Mouse (Mus musculus) frontal cortex, postnatal 14 days (tissue): ENCODE data around the gene Cyp2c68.
"Not testable (repeated sequence)": the region's sequence is repeated elsewhere in the genome, so short reads cannot be mapped to it uniquely, and the experiment has no call there.

Experiments used
- DNase-seq, 2 experiments: peaks; one replicate each; pipeline ENCODE4 v3.0.0; 2022; ENCODE audit warnings: low spot score in 2 of 2

Cyp2c68 gene

DNA sequence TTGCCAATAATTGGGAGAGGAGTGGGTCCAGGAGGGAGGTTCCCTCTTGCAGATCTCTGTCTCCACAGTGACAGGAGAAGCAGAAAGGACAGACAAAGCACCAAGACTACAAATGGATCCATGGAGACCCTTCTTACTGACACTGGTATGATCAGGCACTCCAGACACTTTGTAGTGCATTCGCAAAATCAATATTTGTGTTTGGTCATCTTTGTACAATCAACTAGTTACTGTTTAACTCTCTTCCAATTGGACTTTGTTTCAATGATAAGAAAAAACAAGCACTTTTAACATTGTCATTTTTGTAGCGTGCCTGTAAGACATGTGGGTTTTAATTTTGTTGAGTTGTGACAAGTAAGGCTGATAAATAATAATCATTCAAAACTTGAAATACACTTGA lies at the start of gene Cyp2c68:
Cyp2c68 (minus strand) TSS at position 135 of the 400 bp plus-strand sequence.
- DNase-seq: no peak

- DNase-seq: not testable (repeated sequence)
Measured at GRCm38 (mm10) chr19:39785458-39785857, 44.6 kb upstream of the Cyp2c68 start.

DNA sequence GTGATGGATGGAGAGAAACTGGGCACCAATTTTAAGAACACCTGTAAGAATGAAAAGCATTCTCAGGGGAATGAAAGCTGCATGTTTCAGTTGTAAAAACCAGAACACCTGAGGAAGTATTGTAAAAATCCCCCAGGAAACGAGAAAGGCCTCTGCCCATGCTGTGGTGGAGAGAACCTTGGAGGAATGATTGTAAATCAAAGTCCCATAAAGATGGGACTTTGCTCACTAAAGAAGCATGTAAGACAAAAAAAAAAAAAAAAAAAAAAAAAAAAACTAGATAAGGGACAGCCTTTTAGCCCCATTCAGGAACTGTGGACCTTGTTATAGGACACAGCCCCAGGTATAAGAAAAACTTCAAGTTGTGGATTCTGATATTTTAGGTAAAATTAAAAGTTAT lies 4.5 kb upstream of the Cyp2c68 start:
- no peak for DNase-seq

DNA sequence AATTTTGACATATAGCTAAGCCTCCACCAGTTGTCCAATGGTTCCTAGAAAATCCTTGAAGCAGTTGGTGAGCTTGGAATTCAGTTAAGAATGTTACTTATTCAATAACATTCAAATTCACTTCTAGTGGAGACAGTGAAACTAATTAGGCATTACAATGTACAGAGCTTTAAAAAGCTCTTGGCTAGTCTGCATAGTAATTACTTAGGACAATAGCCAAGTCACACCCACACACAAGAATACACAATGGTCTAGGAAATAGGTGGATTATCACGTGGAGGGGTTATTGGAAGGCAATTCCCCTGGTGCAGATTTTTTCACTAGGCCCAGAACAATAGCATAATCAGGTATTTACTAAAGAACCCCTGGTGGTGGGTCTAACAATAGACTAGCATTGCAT lies 3.5 kb upstream of the Cyp2c68 start:
- DNase-seq: not testable (repeated sequence)

GRCm38 (mm10) chr19:39711116-39711515 lies 29.7 kb downstream of the Cyp2c68 start:
- not testable (repeated sequence) for DNase-seq

DNA sequence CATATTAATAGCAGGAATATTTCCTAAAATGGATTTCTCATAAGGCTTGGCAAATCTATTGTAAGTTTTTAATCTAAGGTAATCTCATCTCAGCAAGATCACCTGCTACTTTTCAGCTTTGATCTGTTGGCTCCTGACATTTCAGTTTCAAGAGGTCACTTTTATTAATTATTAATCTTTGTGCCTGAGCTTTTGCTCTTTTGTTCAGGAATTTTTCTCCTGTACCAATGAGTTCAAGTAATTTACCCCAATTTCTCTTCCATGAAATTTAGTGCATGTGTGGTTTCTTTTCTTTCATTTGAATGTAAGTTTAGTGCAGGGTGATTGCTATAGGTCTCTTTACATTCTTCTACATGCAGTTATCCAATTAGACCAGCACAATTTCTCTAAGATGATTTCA lies 75.2 kb downstream of the Cyp2c68 start:
- not testable (repeated sequence) for DNase-seq

DNA sequence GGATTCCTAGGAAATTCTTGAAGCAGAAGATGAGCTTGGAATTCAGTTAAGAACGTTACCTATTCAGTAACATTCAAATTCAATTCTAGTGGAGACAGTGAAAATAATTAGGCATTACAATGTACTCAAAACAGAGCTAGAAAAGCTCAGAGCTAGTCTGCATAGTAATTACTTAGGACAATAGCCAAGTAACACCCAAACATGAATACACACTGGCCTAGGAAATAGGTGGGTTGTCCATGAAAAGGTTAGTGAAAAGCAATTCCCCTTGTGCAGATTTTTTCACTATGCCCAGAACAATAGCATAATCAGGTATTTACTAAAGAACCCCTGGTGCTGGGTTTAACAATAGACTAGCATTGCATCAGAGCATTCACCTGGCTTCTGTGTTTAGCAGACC lies 88.5 kb downstream of the Cyp2c68 start:
- no peak for DNase-seq

DNA sequence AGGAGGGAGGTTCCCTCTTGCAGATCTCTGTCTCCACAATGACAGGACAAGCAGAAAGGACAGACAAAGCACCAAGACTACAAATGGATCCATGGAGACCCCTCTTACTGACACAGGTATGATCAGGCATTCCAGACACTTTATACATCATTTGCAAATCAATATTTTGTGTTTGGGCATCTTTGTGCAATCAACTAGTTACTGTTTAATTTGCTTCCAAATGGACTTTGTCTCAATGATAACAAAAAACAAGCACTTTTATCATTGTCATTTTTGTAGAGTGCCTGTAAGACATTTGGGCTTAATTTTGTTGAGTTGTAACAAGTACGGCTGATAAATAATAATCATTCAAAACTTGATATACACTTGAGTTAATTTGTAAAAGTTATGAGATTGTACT lies 91.9 kb downstream of the Cyp2c68 start, which contains the start of gene Cyp2c67:
Cyp2c67 (minus strand) TSS at position 114 of the 400 bp plus-strand sequence.
- DNase-seq: no peak

DNA sequence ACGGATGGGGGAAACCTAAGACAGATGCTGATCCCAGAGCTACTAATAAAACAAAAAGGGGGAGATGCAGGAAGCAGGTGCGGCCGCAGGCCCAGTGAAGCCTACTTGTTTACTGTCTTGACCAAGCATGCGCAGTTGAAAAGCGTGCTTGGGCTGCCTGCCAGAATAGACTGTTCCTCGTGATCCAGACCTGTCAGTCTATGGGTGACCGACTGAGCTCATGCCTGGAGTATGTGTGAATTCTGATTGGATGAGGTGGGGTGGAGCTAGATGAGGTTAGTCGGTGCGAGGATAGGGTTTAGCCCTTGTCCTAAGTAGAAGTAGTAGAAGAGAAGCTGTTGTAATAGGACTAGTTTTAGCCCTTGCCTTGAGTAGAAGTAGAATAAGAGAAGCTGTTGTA lies 93.3 kb downstream of the Cyp2c68 start:
- no peak for DNase-seq

DNA sequence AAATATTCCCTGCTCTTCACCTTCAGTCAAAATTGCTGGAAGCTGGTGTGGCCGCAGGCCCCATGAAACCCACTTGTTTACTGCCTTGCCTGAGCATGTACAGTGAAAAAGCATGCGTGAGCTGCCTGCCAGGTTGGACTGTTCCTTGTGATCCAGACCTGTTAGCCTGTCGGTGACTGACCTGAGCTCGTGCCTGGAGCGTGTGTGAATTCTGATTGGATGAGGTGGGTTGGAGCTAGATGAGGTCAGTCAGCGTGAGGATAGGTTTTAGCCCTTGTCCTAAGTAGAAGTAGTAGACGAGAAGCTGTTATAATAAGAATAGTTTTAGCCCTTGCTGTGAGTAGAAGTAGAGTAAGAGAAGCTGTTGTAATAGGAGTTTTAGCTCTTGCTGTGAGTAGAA lies 96.3 kb downstream of the Cyp2c68 start:
- not testable (repeated sequence) for DNase-seq
